Mouse (Mus musculus) midbrain, embryonic 11.5 days (tissue): ENCODE results near the gene Arhgap28. TPM values are rescaled to one million over a fixed set of nuclear protein-coding genes. Genes with fewer than 3 reads are reported as not detected.

ENCODE experiments used
- ATAC-seq: fragments of 200-750 bp; cut with Nextera tagmentation; 2 replicates; pipeline ENCODE4 v1.8.0; 2017; ENCODE audit warnings: moderate TSS enrichment, moderate library complexity; ENCODE audit not compliant: low FRiP score
- DNase-seq: peaks from one replicate; pipeline ENCODE4 v3.0.0; 2015; ENCODE audit warnings: low spot score; ENCODE audit errors: missing footprints
- H3K27ac ChIP-seq: fragments of 300-500 bp; sonication (generic); 2 replicates; pipeline ENCODE4 v1.5.1; 2014; ENCODE audit warnings: low read depth, low read length
- H3K27me3 ChIP-seq: fragments of 300-500 bp; sonication (generic); 2 replicates; pipeline ENCODE4 v1.6.1; 2014; ENCODE audit warnings: mild to moderate bottlenecking, low read length, moderate library complexity, mixed read lengths; ENCODE audit not compliant: control insufficient read depth, insufficient read depth
- H3K36me3 ChIP-seq: fragments of 300-500 bp; sonication (generic); 2 replicates; pipeline ENCODE4 v1.6.1; 2014; ENCODE audit warnings: mild to moderate bottlenecking, low read length, moderate library complexity, mixed read lengths; ENCODE audit not compliant: control insufficient read depth, insufficient read depth
- H3K4me1 ChIP-seq: fragments of 300-500 bp; sonication (generic); 2 replicates; pipeline ENCODE4 v1.6.1; 2014; ENCODE audit warnings: low read length; ENCODE audit not compliant: control insufficient read depth, insufficient read depth
- H3K4me2 ChIP-seq: fragments of 300-500 bp; sonication (generic); 2 replicates; pipeline ENCODE4 v1.6.1; 2014; ENCODE audit warnings: mild to moderate bottlenecking, moderate library complexity
- H3K4me3 ChIP-seq: fragments of 300-500 bp; sonication (generic); 2 replicates; pipeline ENCODE4 v1.5.1; 2014; ENCODE audit warnings: low read depth, low read length
- H3K9ac ChIP-seq: fragments of 300-500 bp; sonication (generic); 2 replicates; pipeline ENCODE4 v1.6.1; 2014; ENCODE audit warnings: low read length
- H3K9me3 ChIP-seq: fragments of 300-500 bp; sonication (generic); 2 replicates; pipeline ENCODE4 v1.6.1; 2016; ENCODE audit warnings: low read length; ENCODE audit not compliant: control insufficient read depth
- WGBS: fragments of 180-500 bp; shearing (Covaris S2); extraction: QIAGEN DNeasy Blood & Tissue Kit; methylation state at CpG from one replicate; pipeline ENCODE4 v1.1.7; 2014; 5-methylcytosine and 5-hydroxymethylcytosine counted together
- polyA plus RNA-seq: library from polyadenylated mRNA; unstranded; fragments of >200 nt; fragmentation: Nextera tagmentation; extraction: Ambion mirVana; gene quantifications from 2 replicates; pipeline ENCODE4 v1.2.1, GENCODE M21; 2014

Arhgap28 gene
- polyA plus RNA-seq, 1 experiment from 2014 or later = 21.7 TPM

- H3K9ac ChIP-seq = no peak overlapping the region
- no peak overlapping the region for H3K4me3 ChIP-seq
- H3K27ac ChIP-seq = no peak overlapping the region
- no peaks in the 10 kb centered on the region for H3K9me3 ChIP-seq
- ATAC-seq = peak; percentile 51
- H3K36me3 ChIP-seq = no peaks in the 10 kb centered on the region
- WGBS = 86% methylated on average over 2 of the region's 2 CpGs
- no peaks in the 10 kb centered on the region for H3K27me3 ChIP-seq
- peaks cover 8% of the 10 kb centered on the region; the same call in 1 of the 2 replicates for H3K4me1 ChIP-seq
- DNase-seq = no peak
- H3K4me2 ChIP-seq = no peak overlapping the region
Measured at GRCm38 (mm10) chr17:67995277-67995819, 8.6 kb downstream of the Arhgap28 start.

- no peak overlapping the region for H3K4me3 ChIP-seq
- H3K27me3 ChIP-seq = no peaks in the 10 kb centered on the region
- no peak overlapping the region for H3K9ac ChIP-seq
- 72% methylated on average over 7 of the region's 7 CpGs for WGBS
- H3K4me1 ChIP-seq = peaks cover 8% of the 10 kb centered on the region; the same call in 1 of the 2 replicates
- no peak for ATAC-seq
- DNase-seq = no peak
- no peaks in the 10 kb centered on the region for H3K36me3 ChIP-seq
- H3K9me3 ChIP-seq = no peaks in the 10 kb centered on the region
- H3K4me2 ChIP-seq = no peak overlapping the region
- H3K27ac ChIP-seq = no peak overlapping the region
Measured at GRCm38 (mm10) chr17:67994861-67995260, 9.1 kb downstream of the Arhgap28 start.

GRCm38 (mm10) chr17:67993371-67994045 is 10.4 kb downstream of the Arhgap28 start:
- H3K9ac ChIP-seq = no peak overlapping the region
- H3K36me3 ChIP-seq = no peaks in the 10 kb centered on the region
- no peak overlapping the region for H3K4me2 ChIP-seq
- no peaks in the 10 kb centered on the region for H3K9me3 ChIP-seq
- no peak for ATAC-seq
- whole genome bisulfite sequencing = 76% methylated on average over 2 of the region's 2 CpGs
- H3K27ac ChIP-seq = no peak overlapping the region
- H3K27me3 ChIP-seq = no peaks in the 10 kb centered on the region
- H3K4me3 ChIP-seq = no peak overlapping the region
- DNase-seq = no peak
- peaks cover 8% of the 10 kb centered on the region; the same call in 1 of the 2 replicates for H3K4me1 ChIP-seq

GRCm38 (mm10) chr17:67989716-67990115 is 14.2 kb downstream of the Arhgap28 start:
- H3K9me3 ChIP-seq = no peaks in the 10 kb centered on the region
- no peaks in the 10 kb centered on the region for H3K4me1 ChIP-seq
- no peak for ATAC-seq
- H3K27ac ChIP-seq = no peak overlapping the region
- H3K27me3 ChIP-seq = no peaks in the 10 kb centered on the region
- H3K9ac ChIP-seq = no peak overlapping the region
- H3K4me3 ChIP-seq = no peak overlapping the region
- no peaks in the 10 kb centered on the region for H3K36me3 ChIP-seq
- 61% methylated on average over 5 of the region's 5 CpGs for WGBS
- no peak overlapping the region for H3K4me2 ChIP-seq
- DNase-seq = no peak

- Histone ChIP-seq H3K4me2 (no peak overlapping the region), H3K9me3 (no peaks in the 10 kb centered on the region), H3K4me1 (no peaks in the 10 kb centered on the region), H3K27ac (no peak overlapping the region), H3K9ac (no peak overlapping the region), H3K36me3 (no peaks in the 10 kb centered on the region), H3K4me3 (no peak overlapping the region), H3K27me3 (no peaks in the 10 kb centered on the region)
- DNase-seq (no peak), ATAC-seq (no peak)
- 59% methylated on average over 15 of the region's 15 CpGs for WGBS
Measured at GRCm38 (mm10) chr17:67988920-67989621, 14.8 kb downstream of the Arhgap28 start.

GRCm38 (mm10) chr17:67985532-67985931 is 18.4 kb downstream of the Arhgap28 start:
- Histone ChIP-seq H3K4me1 (no peaks in the 10 kb centered on the region), H3K4me3 (no peak overlapping the region), H3K9ac (no peak overlapping the region), H3K4me2 (no peak overlapping the region), H3K27me3 (no peaks in the 10 kb centered on the region), H3K27ac (no peak overlapping the region), H3K36me3 (no peaks in the 10 kb centered on the region), H3K9me3 (no peaks in the 10 kb centered on the region)
- ATAC-seq = no peak
- WGBS = 44% methylated on average over 4 of the region's 4 CpGs
- no peak for DNase-seq

GRCm38 (mm10) chr17:67980573-67980972 is 23.3 kb downstream of the Arhgap28 start:
- DNase-seq = no peak
- no peaks in the 10 kb centered on the region for H3K27me3 ChIP-seq
- H3K4me1 ChIP-seq = peaks cover 4% of the 10 kb centered on the region
- no peaks in the 10 kb centered on the region for H3K9me3 ChIP-seq
- no peak for ATAC-seq
- no peak overlapping the region for H3K9ac ChIP-seq
- H3K4me2 ChIP-seq = no peak overlapping the region
- H3K27ac ChIP-seq = no peak overlapping the region
- no peaks in the 10 kb centered on the region for H3K36me3 ChIP-seq
- no peak overlapping the region for H3K4me3 ChIP-seq
- 85% methylated on average over 3 of the region's 3 CpGs for WGBS

GRCm38 (mm10) chr17:67979248-67979647 is 24.7 kb downstream of the Arhgap28 start:
- no peaks in the 10 kb centered on the region for H3K9me3 ChIP-seq

GRCm38 (mm10) chr17:67978786-67979185 is 25.1 kb downstream of the Arhgap28 start:
- no peak overlapping the region for H3K4me3 ChIP-seq
- H3K4me1 ChIP-seq = peaks cover 4% of the 10 kb centered on the region
- H3K27ac ChIP-seq = no peak overlapping the region
- no peak for ATAC-seq
- H3K27me3 ChIP-seq = no peaks in the 10 kb centered on the region
- no peak for DNase-seq
- no peak overlapping the region for H3K9ac ChIP-seq
- H3K36me3 ChIP-seq = no peaks in the 10 kb centered on the region
- H3K9me3 ChIP-seq = no peaks in the 10 kb centered on the region
- no peak overlapping the region for H3K4me2 ChIP-seq
- 53% methylated on average over 3 of the region's 3 CpGs for WGBS

More at GRCm38 (mm10) chr17:67979248-67979647, 24.7 kb downstream of the Arhgap28 start:
- Histone ChIP-seq H3K36me3 (no peaks in the 10 kb centered on the region), H3K4me1 (peaks cover 4% of the 10 kb centered on the region), H3K27me3 (no peaks in the 10 kb centered on the region), H3K9ac (no peak overlapping the region), H3K4me2 (no peak overlapping the region), H3K4me3 (no peak overlapping the region), H3K27ac (no peak overlapping the region)
- ATAC-seq (no peak), DNase-seq (no peak)
- 86% methylated on average over 5 of the region's 5 CpGs for WGBS
